Mouse (Mus musculus): ENCODE measurements around the gene Gm28043. TPM values are rescaled to one million over a fixed set of nuclear protein-coding genes. Genes with fewer than 3 reads are reported as not detected.

Gene Gm28043
- polyA plus RNA-seq, 1 experiment from 2014 or later = 2.5 TPM

DNA sequence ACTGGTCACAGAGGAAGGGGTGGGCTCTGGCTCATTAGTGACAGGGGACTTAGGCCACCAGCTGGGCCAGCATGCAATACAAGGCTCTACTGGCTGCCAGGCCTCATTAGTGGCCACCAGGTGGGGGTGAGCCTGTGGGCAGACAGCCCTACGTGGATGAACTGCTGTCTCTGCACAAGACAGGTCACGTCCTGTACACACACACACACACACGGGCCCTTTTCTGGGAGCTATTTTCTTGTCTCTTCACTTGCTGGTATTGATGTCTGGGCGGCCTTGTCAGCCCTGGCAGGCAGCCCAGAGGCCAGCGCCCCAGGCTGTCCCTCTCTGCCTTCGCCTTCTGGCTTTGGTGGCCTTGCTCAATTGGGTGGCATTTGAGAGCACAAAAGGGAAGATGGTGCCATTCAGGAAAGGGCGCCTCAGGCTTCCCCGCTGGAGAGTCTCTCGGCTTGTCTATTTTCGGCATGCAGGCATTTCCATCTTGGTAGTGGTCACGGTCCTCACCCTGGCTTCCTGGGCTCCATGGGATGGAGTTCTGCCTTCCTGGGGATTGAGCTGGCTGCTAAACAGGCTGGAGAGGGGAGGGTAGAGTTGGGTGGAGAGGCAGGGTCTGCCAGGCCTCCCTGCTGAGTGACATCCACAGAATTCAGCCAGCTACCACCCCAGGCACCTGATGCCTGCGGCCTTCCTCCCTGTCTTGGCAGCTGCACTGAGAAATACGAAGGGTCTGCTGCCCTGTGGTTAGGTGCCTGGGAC, 116.0 kb downstream of the Gm28043 start:
- Histone ChIP-seq H3K4me3 (ENCODE audit: low read length) (no peak overlapping the region), H3K27me3 (ENCODE audit: insufficient read depth, low read length) (no peaks in the 10 kb centered on the region), H3K27ac (ENCODE audit: low read length) (no peak overlapping the region), H3K9ac (replicated peaks; ENCODE audit: low read length) (no peak overlapping the region), H3K9me3 (ENCODE audit: low read length) (0 out of 2 replicates have a peak, but pooled peaks cover 2% of the 10 kb centered on the region), H3K4me1 (ENCODE audit: insufficient read depth, low read length) (peaks cover under 1% of the 10 kb centered on the region; the same call in 1 of the 2 replicates), H3K36me3 (ENCODE audit: insufficient read depth, low read length) (no peaks in the 10 kb centered on the region), H3K4me2 (replicated peaks; ENCODE audit: low read depth, low read length) (no peak overlapping the region)
- 70% methylated on average over 13 of the region's 13 CpGs for WGBS
- no peak for ATAC-seq (ENCODE audit: low FRiP score, low TSS enrichment)

DNA sequence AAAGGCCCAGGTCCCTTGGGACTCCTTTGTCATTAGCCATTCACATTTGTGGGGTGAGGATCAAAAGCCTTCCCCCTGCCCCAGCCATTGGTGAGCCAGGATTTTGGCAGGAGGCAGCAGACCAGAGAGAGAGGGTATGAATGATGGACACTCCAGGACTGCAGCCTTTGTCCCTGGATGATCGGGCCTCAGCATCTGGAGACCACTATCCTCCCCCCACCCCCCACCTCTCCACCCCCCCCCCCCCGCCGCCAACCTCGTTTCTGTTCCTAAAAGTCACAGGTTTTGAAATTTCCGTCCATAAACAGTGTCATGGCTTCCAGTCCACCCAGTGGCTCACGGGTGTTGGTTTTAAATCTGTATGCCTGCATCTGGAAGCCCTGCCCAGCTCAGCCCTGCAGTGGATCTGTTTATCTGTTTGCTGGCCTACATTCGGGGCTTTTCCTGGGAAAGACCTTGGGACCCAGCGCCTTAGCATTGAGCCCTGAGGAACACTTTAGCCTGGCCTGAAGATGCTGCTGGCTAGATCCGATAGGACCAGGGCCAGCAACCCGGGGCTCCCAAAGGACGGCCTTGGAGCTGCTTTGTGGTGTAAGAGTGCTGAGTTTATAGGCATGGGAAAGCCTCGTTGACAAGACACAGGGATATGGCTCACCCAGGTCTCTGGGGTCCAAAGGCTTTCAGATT, 116.7 kb downstream of the Gm28043 start:
- WGBS = 59% methylated on average over 12 of the region's 12 CpGs
- no peaks in the 10 kb centered on the region for H3K27me3 ChIP-seq (ENCODE audit: insufficient read depth, low read length)
- no peaks in the 10 kb centered on the region for H3K36me3 ChIP-seq (ENCODE audit: insufficient read depth, low read length)
- H3K4me3 ChIP-seq (ENCODE audit: low read length) = no peak overlapping the region
- no peak for ATAC-seq (ENCODE audit: low FRiP score, low TSS enrichment)
- peaks cover 8% of the 10 kb centered on the region for H3K4me1 ChIP-seq (ENCODE audit: insufficient read depth, low read length)
- 0 out of 2 replicates have a peak, but pooled peaks cover 2% of the 10 kb centered on the region for H3K9me3 ChIP-seq (ENCODE audit: low read length)
- H3K27ac ChIP-seq (ENCODE audit: low read length) = no peak overlapping the region
- H3K9ac ChIP-seq (replicated peaks; ENCODE audit: low read length) = no peak overlapping the region
- no peak overlapping the region for H3K4me2 ChIP-seq (replicated peaks; ENCODE audit: low read depth, low read length)

DNA sequence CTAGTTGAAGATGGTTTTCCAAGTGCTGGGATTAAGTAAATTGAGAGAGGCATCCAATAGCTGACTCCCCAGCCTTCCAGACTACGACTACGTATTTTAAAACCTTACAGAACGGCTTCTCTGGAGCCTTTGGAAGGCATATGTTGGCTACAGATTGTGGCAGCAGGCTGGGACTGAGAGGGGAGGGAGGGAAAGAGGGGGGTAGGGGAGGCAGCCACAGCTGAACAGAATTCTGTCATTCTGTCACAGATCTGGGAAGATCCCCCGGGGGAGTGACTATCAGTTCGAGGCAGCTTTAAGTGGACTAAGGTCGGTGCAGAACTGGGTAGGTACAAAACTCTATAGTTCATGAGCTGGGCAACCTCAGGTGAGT, 117.3 kb downstream of the Gm28043 start:
- Histone ChIP-seq H3K27me3 (ENCODE audit: insufficient read depth, low read length) (no peaks in the 10 kb centered on the region), H3K4me2 (replicated peaks; ENCODE audit: low read depth, low read length) (no peak overlapping the region), H3K27ac (ENCODE audit: low read length) (no peak overlapping the region), H3K4me3 (ENCODE audit: low read length) (no peak overlapping the region), H3K4me1 (ENCODE audit: insufficient read depth, low read length) (peaks cover 11% of the 10 kb centered on the region), H3K9me3 (ENCODE audit: low read length) (0 out of 2 replicates have a peak, but pooled peaks cover 2% of the 10 kb centered on the region), H3K36me3 (ENCODE audit: insufficient read depth, low read length) (no peaks in the 10 kb centered on the region), H3K9ac (replicated peaks; ENCODE audit: low read length) (no peak overlapping the region)
- ATAC-seq (ENCODE audit: low FRiP score, low TSS enrichment) = no peak
- WGBS = 61% methylated on average over 6 of the region's 6 CpGs

DNA sequence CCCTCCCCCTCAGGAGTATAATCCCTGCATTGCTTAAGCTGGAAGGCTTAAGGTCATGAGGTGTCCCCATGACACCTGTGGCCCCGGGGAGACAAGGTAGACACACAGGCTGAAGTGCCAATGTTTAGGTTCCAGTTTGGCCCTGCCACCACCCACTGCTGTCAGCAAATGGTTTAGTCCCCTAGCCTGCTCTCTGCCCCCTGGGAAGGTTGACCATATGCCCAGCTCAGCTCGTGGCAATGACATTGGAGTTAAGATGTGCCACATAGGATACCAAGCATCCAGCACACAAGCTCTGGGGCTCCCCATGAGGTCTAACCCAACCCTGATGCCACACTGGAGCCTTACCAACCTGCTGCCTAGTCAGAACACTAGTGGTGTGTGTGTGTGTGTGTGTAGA, 117.8 kb downstream of the Gm28043 start:
- no peak overlapping the region for H3K4me3 ChIP-seq (ENCODE audit: low read length)
- H3K27ac ChIP-seq (ENCODE audit: low read length) = no peak overlapping the region
- WGBS = 82% methylated on average over 2 of the region's 2 CpGs
- H3K36me3 ChIP-seq (ENCODE audit: insufficient read depth, low read length) = no peaks in the 10 kb centered on the region
- no peaks in the 10 kb centered on the region for H3K27me3 ChIP-seq (ENCODE audit: insufficient read depth, low read length)
- H3K4me1 ChIP-seq (ENCODE audit: insufficient read depth, low read length) = peaks cover 11% of the 10 kb centered on the region
- H3K4me2 ChIP-seq (replicated peaks; ENCODE audit: low read depth, low read length) = no peak overlapping the region
- no peak for ATAC-seq (ENCODE audit: low FRiP score, low TSS enrichment)
- 0 out of 2 replicates have a peak, but pooled peaks cover 2% of the 10 kb centered on the region for H3K9me3 ChIP-seq (ENCODE audit: low read length)
- no peak overlapping the region for H3K9ac ChIP-seq (replicated peaks; ENCODE audit: low read length)

DNA sequence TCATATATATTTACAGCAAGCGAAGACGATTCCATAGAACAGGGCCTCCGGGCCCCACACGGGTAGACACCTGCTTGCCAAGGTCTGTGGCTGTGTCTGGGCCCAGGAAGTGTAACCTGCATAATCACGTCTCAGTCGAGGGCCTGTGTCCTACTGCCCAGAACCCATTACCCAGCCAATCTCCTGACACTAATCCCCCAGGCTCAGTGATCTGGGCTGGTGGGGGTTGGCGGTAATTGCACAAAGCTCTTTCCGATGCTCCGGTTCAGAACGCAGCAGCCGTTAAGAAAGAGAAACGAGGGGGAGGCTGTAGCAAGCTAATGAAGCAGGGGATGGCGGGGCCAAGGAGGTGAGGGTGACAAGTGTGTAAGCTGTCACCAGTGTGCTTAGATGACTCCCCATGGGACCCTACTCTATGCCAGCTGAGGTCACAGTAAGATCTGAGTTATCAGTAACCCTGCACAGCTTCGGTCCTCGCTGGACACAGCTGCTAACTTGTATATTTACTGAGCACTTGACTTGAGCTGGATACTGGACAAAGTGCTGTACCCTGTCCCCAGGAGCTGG, 121.9 kb downstream of the Gm28043 start:
- 24% methylated on average over 15 of the region's 15 CpGs for WGBS
- H3K27ac ChIP-seq (ENCODE audit: low read length) = no peak overlapping the region
- peak; percentile 47; the same call in 1 of the 2 replicates for ATAC-seq (ENCODE audit: low FRiP score, low TSS enrichment)
- peaks cover 3% of the 10 kb centered on the region; the same call in 1 of the 2 replicates for H3K27me3 ChIP-seq (ENCODE audit: insufficient read depth, low read length)
- no peak overlapping the region for H3K4me2 ChIP-seq (replicated peaks; ENCODE audit: low read depth, low read length)
- H3K36me3 ChIP-seq (ENCODE audit: insufficient read depth, low read length) = no peaks in the 10 kb centered on the region
- peaks cover 22% of the 10 kb centered on the region for H3K4me1 ChIP-seq (ENCODE audit: insufficient read depth, low read length)
- H3K4me3 ChIP-seq (ENCODE audit: low read length) = no peak overlapping the region
- H3K9me3 ChIP-seq (ENCODE audit: low read length) = 0 out of 2 replicates have a peak, but pooled peaks cover 2% of the 10 kb centered on the region
- H3K9ac ChIP-seq (replicated peaks; ENCODE audit: low read length) = no peak overlapping the region

DNA sequence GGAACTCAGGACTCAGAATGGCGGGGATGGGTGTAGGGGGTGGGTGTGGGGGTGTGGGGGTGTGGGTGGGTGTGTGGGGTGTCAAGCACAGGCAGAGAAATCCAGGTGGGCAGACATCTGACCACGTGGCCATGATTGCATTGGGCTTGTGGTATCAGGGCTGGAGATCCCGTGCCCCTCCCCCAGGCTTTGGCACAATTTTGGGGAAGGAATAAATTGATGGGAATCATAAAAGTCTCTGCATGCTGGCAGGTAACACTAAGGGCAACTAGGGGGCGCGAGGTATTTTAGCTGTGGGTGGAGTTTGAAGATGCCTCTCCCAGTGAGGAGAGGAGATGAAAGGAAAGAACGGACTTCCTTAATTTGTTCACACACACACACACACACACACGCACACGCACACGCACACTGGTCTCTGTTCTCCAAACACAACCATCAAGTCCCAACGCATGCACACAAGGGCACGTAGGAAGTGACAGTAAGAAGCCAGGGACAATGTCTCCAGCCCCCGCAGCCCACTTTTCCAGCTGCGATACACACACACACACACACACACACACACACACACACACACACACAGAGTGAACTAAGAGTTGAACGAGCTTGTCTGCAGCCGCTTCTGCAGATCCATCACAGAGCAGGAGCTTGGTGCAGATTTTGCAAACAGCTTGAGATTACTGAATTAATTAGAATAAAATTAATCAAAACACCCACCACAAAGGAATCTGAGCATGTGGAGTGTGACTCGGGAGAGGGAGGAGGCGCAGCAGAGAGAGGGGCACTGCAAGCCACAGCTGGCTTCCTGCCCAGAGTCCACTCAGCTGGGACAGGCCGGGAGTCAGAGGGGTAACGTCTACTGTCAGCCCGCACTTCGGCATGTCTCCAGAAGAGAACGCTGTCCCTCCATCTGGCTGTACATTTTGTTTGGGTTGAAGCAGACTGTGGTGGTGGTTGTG, 123.5 kb downstream of the Gm28043 start:
- Histone ChIP-seq H3K4me2 (replicated peaks; ENCODE audit: low read depth, low read length) (peak overlapping the region; percentile 38), H3K4me1 (ENCODE audit: insufficient read depth, low read length) (peaks cover 22% of the 10 kb centered on the region), H3K9ac (replicated peaks; ENCODE audit: low read length) (no peak overlapping the region), H3K27ac (ENCODE audit: low read length) (no peak overlapping the region), H3K9me3 (ENCODE audit: low read length) (0 out of 2 replicates have a peak, but pooled peaks cover 2% of the 10 kb centered on the region), H3K4me3 (ENCODE audit: low read length) (peak overlapping the region; percentile 3; the same call in 1 of the 2 replicates), H3K36me3 (ENCODE audit: insufficient read depth, low read length) (no peaks in the 10 kb centered on the region), H3K27me3 (ENCODE audit: insufficient read depth, low read length) (peaks cover 3% of the 10 kb centered on the region; the same call in 1 of the 2 replicates)
- peak; percentile 87 for ATAC-seq (ENCODE audit: low FRiP score, low TSS enrichment)
- 21% methylated on average over 22 of the region's 22 CpGs for WGBS

DNA sequence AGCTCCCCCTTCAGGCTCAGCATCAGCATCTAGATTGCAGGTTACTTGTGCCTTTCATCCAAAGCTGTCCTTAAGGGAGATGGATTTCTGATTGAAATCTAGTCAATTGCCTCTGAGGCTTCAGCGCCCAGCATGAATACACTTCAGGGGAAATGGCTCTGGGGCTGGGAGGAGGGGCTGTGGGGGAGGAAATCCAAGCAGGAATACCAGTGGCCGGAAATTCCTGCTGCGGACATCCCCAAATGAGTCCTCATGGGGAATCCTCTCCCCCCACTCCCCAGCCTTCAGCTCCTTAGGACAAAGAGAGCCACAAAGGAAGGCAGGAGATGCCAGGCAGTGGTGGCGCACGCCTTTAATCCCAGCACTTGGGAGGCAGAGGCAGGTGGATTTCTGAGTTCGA, 132.8 kb downstream of the Gm28043 start:
- Histone ChIP-seq H3K27ac (ENCODE audit: low read length) (no peak overlapping the region), H3K4me1 (ENCODE audit: insufficient read depth, low read length) (peaks cover 33% of the 10 kb centered on the region), H3K4me2 (replicated peaks; ENCODE audit: low read depth, low read length) (no peak overlapping the region), H3K9ac (replicated peaks; ENCODE audit: low read length) (no peak overlapping the region), H3K9me3 (ENCODE audit: low read length) (no peaks in the 10 kb centered on the region), H3K36me3 (ENCODE audit: insufficient read depth, low read length) (no peaks in the 10 kb centered on the region), H3K4me3 (ENCODE audit: low read length) (no peak overlapping the region), H3K27me3 (ENCODE audit: insufficient read depth, low read length) (no peaks in the 10 kb centered on the region)
- no peak for ATAC-seq (ENCODE audit: low FRiP score, low TSS enrichment)
- 61% methylated on average over 6 of the region's 6 CpGs for WGBS
